Mouse (Mus musculus) hindbrain, embryonic 11.5 days (tissue): ENCODE results near the gene Iqgap1. TPM values are rescaled to one million over a fixed set of nuclear protein-coding genes. Genes with fewer than 3 reads are reported as not detected.

Experiments
- ATAC-seq: fragments of 200-750 bp; cut with Nextera tagmentation; 2 replicates; pipeline ENCODE4 v1.8.0; 2017; ENCODE audit warnings: mild to moderate bottlenecking, moderate TSS enrichment, moderate library complexity; ENCODE audit not compliant: low FRiP score
- DNase-seq: peaks from one replicate; pipeline ENCODE4 v3.0.0-alpha.2; 2015; ENCODE audit warnings: low spot score
- H3K27ac ChIP-seq: fragments of 300-500 bp; sonication (generic); 2 replicates; pipeline ENCODE4 v1.5.1; 2014; ENCODE audit warnings: mild to moderate bottlenecking, low read depth, low read length
- H3K27me3 ChIP-seq: fragments of 300-500 bp; sonication (generic); 2 replicates; pipeline ENCODE4 v1.6.1; 2014; ENCODE audit warnings: mild to moderate bottlenecking, low read length, moderate library complexity, mixed read lengths; ENCODE audit not compliant: control insufficient read depth, insufficient read depth
- H3K36me3 ChIP-seq: fragments of 300-500 bp; sonication (generic); 2 replicates; pipeline ENCODE4 v1.6.1; 2014; ENCODE audit warnings: mild to moderate bottlenecking, low read length, moderate library complexity, mixed read lengths; ENCODE audit not compliant: control insufficient read depth, insufficient read depth
- H3K4me1 ChIP-seq: fragments of 300-500 bp; sonication (generic); replicated peaks from 2 replicates; pipeline ENCODE4 v1.6.1; 2014; ENCODE audit warnings: low read length, mixed read lengths; ENCODE audit not compliant: control insufficient read depth, insufficient read depth
- H3K4me2 ChIP-seq: fragments of 300-500 bp; sonication (generic); replicated peaks from 2 replicates; pipeline ENCODE4 v1.6.1; 2014; ENCODE audit warnings: mild to moderate bottlenecking, low read depth, low read length
- H3K4me3 ChIP-seq: fragments of 300-500 bp; sonication (generic); 2 replicates; pipeline ENCODE4 v1.5.1; 2014; ENCODE audit warnings: low read depth, low read length
- H3K9ac ChIP-seq: fragments of 300-500 bp; sonication (generic); 2 replicates; pipeline ENCODE4 v1.6.1; 2014; ENCODE audit warnings: low read depth, low read length
- H3K9me3 ChIP-seq: fragments of 300-500 bp; sonication (generic); 2 replicates; pipeline ENCODE4 v1.6.1; 2016; ENCODE audit warnings: low read length; ENCODE audit not compliant: control insufficient read depth
- WGBS: fragments of 180-500 bp; shearing (Covaris S2); extraction: QIAGEN DNeasy Blood & Tissue Kit; methylation state at CpG from one replicate; pipeline ENCODE4 v1.1.7; 2014; 5-methylcytosine and 5-hydroxymethylcytosine counted together
- polyA plus RNA-seq: library from polyadenylated mRNA; unstranded; fragments of >200 nt; fragmentation: Nextera tagmentation; extraction: Ambion mirVana; gene quantifications from 2 replicates; pipeline ENCODE4 v1.2.1, GENCODE M21; 2014

Iqgap1 gene
- polyA plus RNA-seq, 1 experiment from 2014 or later = 29.1 TPM

GRCm38 (mm10) chr7:80846709-80847108 is 20.9 kb upstream of the Iqgap1 start:
- Histone ChIP-seq H3K9me3 (no peaks in the 10 kb centered on the region), H3K4me3 (no peak overlapping the region), H3K4me1 (no peaks in the 10 kb centered on the region), H3K9ac (no peak overlapping the region), H3K27me3 (no peaks in the 10 kb centered on the region), H3K4me2 (no peak overlapping the region), H3K36me3 (no peaks in the 10 kb centered on the region), H3K27ac (no peak overlapping the region)
- ATAC-seq = no peak
- WGBS = 86% methylated on average over 5 of the region's 5 CpGs
- no peak for DNase-seq

GRCm38 (mm10) chr7:80846280-80846678 is 20.5 kb upstream of the Iqgap1 start:
- no peaks in the 10 kb centered on the region for H3K36me3 ChIP-seq
- H3K4me2 ChIP-seq = no peak overlapping the region
- no peak overlapping the region for H3K9ac ChIP-seq
- DNase-seq (no peak), ATAC-seq (no peak)
- H3K4me3 ChIP-seq = no peak overlapping the region
- no peaks in the 10 kb centered on the region for H3K4me1 ChIP-seq
- H3K27ac ChIP-seq = no peak overlapping the region
- H3K27me3 ChIP-seq = no peaks in the 10 kb centered on the region
- WGBS = 93% methylated on average over 10 of the region's 10 CpGs
- no peaks in the 10 kb centered on the region for H3K9me3 ChIP-seq

- ATAC-seq (no peak), DNase-seq (no peak)
- WGBS = 82% methylated on average over 15 of the region's 15 CpGs
- no peaks in the 10 kb centered on the region for H3K27me3 ChIP-seq
- no peaks in the 10 kb centered on the region for H3K9me3 ChIP-seq
- H3K27ac ChIP-seq = no peak overlapping the region
- H3K4me2 ChIP-seq = no peak overlapping the region
- H3K36me3 ChIP-seq = no peaks in the 10 kb centered on the region
- H3K4me1 ChIP-seq = no peaks in the 10 kb centered on the region
- no peak overlapping the region for H3K9ac ChIP-seq
- no peak overlapping the region for H3K4me3 ChIP-seq
Measured at GRCm38 (mm10) chr7:80845621-80846279, 20.0 kb upstream of the Iqgap1 start.

GRCm38 (mm10) chr7:80844691-80845090 is 18.9 kb upstream of the Iqgap1 start:
- no peaks in the 10 kb centered on the region for H3K4me1 ChIP-seq
- no peak overlapping the region for H3K4me2 ChIP-seq
- H3K27me3 ChIP-seq = no peaks in the 10 kb centered on the region
- H3K9ac ChIP-seq = no peak overlapping the region
- H3K36me3 ChIP-seq = no peaks in the 10 kb centered on the region
- H3K9me3 ChIP-seq = no peaks in the 10 kb centered on the region
- 94% methylated on average over 12 of the region's 12 CpGs for WGBS
- no peak for DNase-seq
- no peak overlapping the region for H3K27ac ChIP-seq
- ATAC-seq = no peak
- no peak overlapping the region for H3K4me3 ChIP-seq

- WGBS = 89% methylated on average over 8 of the region's 8 CpGs
Measured at GRCm38 (mm10) chr7:80843910-80844640, 18.3 kb upstream of the Iqgap1 start.

GRCm38 (mm10) chr7:80843176-80843575 is 17.4 kb upstream of the Iqgap1 start:
- Histone ChIP-seq H3K36me3 (no peaks in the 10 kb centered on the region), H3K4me1 (no peaks in the 10 kb centered on the region), H3K9ac (no peak overlapping the region), H3K27me3 (no peaks in the 10 kb centered on the region), H3K27ac (no peak overlapping the region), H3K9me3 (no peaks in the 10 kb centered on the region), H3K4me2 (no peak overlapping the region), H3K4me3 (no peak overlapping the region)
- WGBS = 79% methylated on average over 1 of the region's 1 CpGs
- ATAC-seq (no peak), DNase-seq (no peak)

More at GRCm38 (mm10) chr7:80843910-80844640, 18.3 kb upstream of the Iqgap1 start:
- Histone ChIP-seq H3K27me3 (no peaks in the 10 kb centered on the region), H3K27ac (no peak overlapping the region), H3K4me3 (no peak overlapping the region), H3K36me3 (no peaks in the 10 kb centered on the region), H3K9ac (no peak overlapping the region), H3K4me2 (no peak overlapping the region), H3K4me1 (no peaks in the 10 kb centered on the region), H3K9me3 (no peaks in the 10 kb centered on the region)
- DNase-seq (no peak), ATAC-seq (no peak)

- H3K4me1 ChIP-seq = no peaks in the 10 kb centered on the region
- H3K9ac ChIP-seq = no peak overlapping the region
- no peak for DNase-seq
- 82% methylated on average over 5 of the region's 5 CpGs for WGBS
- H3K4me2 ChIP-seq = no peak overlapping the region
- no peak for ATAC-seq
- H3K27me3 ChIP-seq = no peaks in the 10 kb centered on the region
- H3K27ac ChIP-seq = no peak overlapping the region
- no peaks in the 10 kb centered on the region for H3K36me3 ChIP-seq
- H3K9me3 ChIP-seq = no peaks in the 10 kb centered on the region
- H3K4me3 ChIP-seq = no peak overlapping the region
Measured at GRCm38 (mm10) chr7:80842132-80842531, 16.4 kb upstream of the Iqgap1 start.

- no peaks in the 10 kb centered on the region for H3K36me3 ChIP-seq
- no peak for ATAC-seq
- WGBS = 84% methylated on average over 4 of the region's 4 CpGs
- H3K4me3 ChIP-seq = no peak overlapping the region
- no peaks in the 10 kb centered on the region for H3K27me3 ChIP-seq
- H3K27ac ChIP-seq = no peak overlapping the region
- H3K4me2 ChIP-seq = no peak overlapping the region
- no peaks in the 10 kb centered on the region for H3K9me3 ChIP-seq
- no peaks in the 10 kb centered on the region for H3K4me1 ChIP-seq
- no peak overlapping the region for H3K9ac ChIP-seq
- DNase-seq = no peak
Measured at GRCm38 (mm10) chr7:80840937-80841336, 15.2 kb upstream of the Iqgap1 start.

GRCm38 (mm10) chr7:80840241-80840640 is 14.5 kb upstream of the Iqgap1 start:
- H3K4me2 ChIP-seq = no peak overlapping the region
- H3K27ac ChIP-seq = no peak overlapping the region
- H3K9me3 ChIP-seq = no peaks in the 10 kb centered on the region
- ATAC-seq (no peak), DNase-seq (no peak)
- no peaks in the 10 kb centered on the region for H3K36me3 ChIP-seq
- H3K4me3 ChIP-seq = no peak overlapping the region
- no peaks in the 10 kb centered on the region for H3K4me1 ChIP-seq
- H3K27me3 ChIP-seq = no peaks in the 10 kb centered on the region
- WGBS = 52% methylated on average over 1 of the region's 1 CpGs
- no peak overlapping the region for H3K9ac ChIP-seq
